Mouse (Mus musculus): ENCODE data around the gene Etl4. TPM values are rescaled to one million over a fixed set of nuclear protein-coding genes. Genes with fewer than 3 reads are reported as not detected.

Gene Etl4
- polyA plus RNA-seq, 1 experiment from 2014 or later: 15.3 TPM

DNA sequence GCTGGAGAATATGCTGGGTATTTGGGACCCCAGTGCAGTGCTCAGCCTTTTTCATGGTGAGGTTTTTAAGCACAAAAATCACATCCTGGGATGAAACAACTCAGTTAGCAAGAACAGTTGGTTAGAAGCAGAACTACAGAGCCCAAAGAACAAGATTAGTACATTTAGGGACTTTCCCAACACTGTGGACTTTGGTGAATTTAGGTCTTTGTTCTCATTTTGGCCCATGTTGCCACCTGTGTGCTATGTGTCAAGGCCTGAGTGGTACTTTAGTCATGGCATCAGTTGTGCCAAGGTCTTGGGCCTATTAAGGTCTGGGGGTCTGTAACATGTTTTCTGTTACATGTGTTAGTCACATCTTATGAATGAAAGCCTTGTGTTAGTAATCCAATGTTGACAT, 679.1 kb downstream of the Etl4 start:
- no peaks in the 10 kb centered on the region for H3K4me1 ChIP-seq (ENCODE audit: control insufficient read depth, insufficient read depth, low read length)
- no peak overlapping the region for H3K9ac ChIP-seq (ENCODE audit: low read length)
- no peak overlapping the region for H3K4me3 ChIP-seq (ENCODE audit: low read depth, low read length)
- H3K27me3 ChIP-seq (ENCODE audit: control insufficient read depth, insufficient read depth, low read length): no peaks in the 10 kb centered on the region
- ATAC-seq (ENCODE audit: low FRiP score) (no peak), DNase-seq (ENCODE audit: low spot score, missing footprints) (no peak)
- no peak overlapping the region for H3K4me2 ChIP-seq
- H3K27ac ChIP-seq (ENCODE audit: low read depth, low read length): no peak overlapping the region
- no peaks in the 10 kb centered on the region for H3K36me3 ChIP-seq (ENCODE audit: control insufficient read depth, insufficient read depth, low read length)
- H3K9me3 ChIP-seq (ENCODE audit: control insufficient read depth, low read length): no peaks in the 10 kb centered on the region

DNA sequence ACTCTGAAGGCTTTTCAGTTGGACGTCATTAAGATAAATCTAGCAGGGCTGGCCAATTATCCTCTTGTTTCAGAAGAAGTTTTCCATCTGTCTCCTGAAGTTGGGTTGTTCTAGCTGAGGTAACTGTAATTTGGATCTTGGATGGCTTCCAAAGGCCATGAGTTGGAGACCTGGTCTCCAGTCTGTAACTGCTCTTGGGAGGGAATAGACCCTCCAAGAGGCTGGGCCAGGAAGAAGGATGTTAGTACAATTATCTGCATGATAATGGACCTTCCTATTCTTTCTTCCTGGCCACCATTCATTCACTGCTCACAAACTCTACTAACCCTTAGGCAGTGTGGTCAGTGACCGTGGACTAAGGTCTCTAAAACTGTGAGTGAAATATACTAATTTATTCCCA, 684.5 kb downstream of the Etl4 start:
- DNase-seq (ENCODE audit: low spot score, missing footprints) (no peak), ATAC-seq (ENCODE audit: low FRiP score) (no peak)
- H3K36me3 ChIP-seq (ENCODE audit: control insufficient read depth, insufficient read depth, low read length): no peaks in the 10 kb centered on the region
- H3K4me2 ChIP-seq: no peak overlapping the region
- H3K9ac ChIP-seq (ENCODE audit: low read length): no peak overlapping the region
- 86% methylated on average over 2 of the region's 2 CpGs for WGBS
- H3K9me3 ChIP-seq (ENCODE audit: control insufficient read depth, low read length): no peaks in the 10 kb centered on the region
- H3K4me3 ChIP-seq (ENCODE audit: low read depth, low read length): no peak overlapping the region
- H3K27ac ChIP-seq (ENCODE audit: low read depth, low read length): no peak overlapping the region
- H3K27me3 ChIP-seq (ENCODE audit: control insufficient read depth, insufficient read depth, low read length): no peaks in the 10 kb centered on the region
- H3K4me1 ChIP-seq (ENCODE audit: control insufficient read depth, insufficient read depth, low read length): no peaks in the 10 kb centered on the region

DNA sequence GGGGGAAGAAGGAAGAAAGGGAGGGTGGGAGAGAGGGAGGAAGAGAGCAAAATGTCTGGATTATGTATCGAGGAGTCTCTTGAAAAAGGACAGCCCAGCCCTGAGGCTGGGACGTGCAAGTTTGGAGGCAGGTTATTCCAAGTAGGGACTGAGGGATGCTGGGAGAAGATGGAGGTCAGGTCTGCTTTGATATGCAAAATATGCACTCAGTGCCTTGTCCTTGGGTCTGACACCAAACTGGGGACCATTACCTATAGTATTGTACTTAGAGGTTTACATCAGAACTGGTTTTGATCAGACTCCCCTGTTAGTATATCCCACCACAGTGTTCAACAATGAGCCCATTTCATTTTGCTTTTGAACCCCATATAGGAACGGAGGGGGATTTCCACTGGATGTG, 685.4 kb downstream of the Etl4 start:
- H3K36me3 ChIP-seq (ENCODE audit: control insufficient read depth, insufficient read depth, low read length): no peaks in the 10 kb centered on the region
- no peak overlapping the region for H3K4me3 ChIP-seq (ENCODE audit: low read depth, low read length)
- H3K4me2 ChIP-seq: no peak overlapping the region
- ATAC-seq (ENCODE audit: low FRiP score): no peak
- DNase-seq (ENCODE audit: low spot score, missing footprints): no peak
- WGBS: 80% methylated on average over 3 of the region's 3 CpGs
- no peaks in the 10 kb centered on the region for H3K27me3 ChIP-seq (ENCODE audit: control insufficient read depth, insufficient read depth, low read length)
- no peak overlapping the region for H3K27ac ChIP-seq (ENCODE audit: low read depth, low read length)
- H3K9ac ChIP-seq (ENCODE audit: low read length): no peak overlapping the region
- H3K9me3 ChIP-seq (ENCODE audit: control insufficient read depth, low read length): no peaks in the 10 kb centered on the region
- no peaks in the 10 kb centered on the region for H3K4me1 ChIP-seq (ENCODE audit: control insufficient read depth, insufficient read depth, low read length)

DNA sequence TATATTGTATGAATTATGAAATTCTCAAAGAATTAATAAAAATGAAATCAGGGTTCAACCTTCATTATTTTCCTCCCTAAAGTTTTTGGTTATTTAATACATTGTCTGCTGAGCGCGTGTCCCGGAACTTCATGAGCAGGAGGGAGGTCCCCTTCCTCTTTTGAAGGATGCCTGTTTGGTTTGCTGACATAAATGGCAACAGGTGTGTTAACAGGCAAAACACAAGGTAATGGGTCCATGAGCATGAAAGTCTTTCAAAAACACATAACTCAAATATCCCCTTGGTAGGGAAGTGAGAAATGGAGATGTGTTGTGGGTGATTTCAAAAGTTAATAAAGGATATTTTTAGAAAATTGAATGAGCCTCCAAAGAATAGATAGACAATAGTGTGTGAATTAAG, 687.0 kb downstream of the Etl4 start:
- Histone ChIP-seq H3K36me3 (ENCODE audit: control insufficient read depth, insufficient read depth, low read length) (no peaks in the 10 kb centered on the region), H3K27ac (ENCODE audit: low read depth, low read length) (no peak overlapping the region), H3K9me3 (ENCODE audit: control insufficient read depth, low read length) (no peaks in the 10 kb centered on the region), H3K4me2 (no peak overlapping the region), H3K9ac (ENCODE audit: low read length) (no peak overlapping the region), H3K4me1 (ENCODE audit: control insufficient read depth, insufficient read depth, low read length) (no peaks in the 10 kb centered on the region), H3K27me3 (ENCODE audit: control insufficient read depth, insufficient read depth, low read length) (no peaks in the 10 kb centered on the region), H3K4me3 (ENCODE audit: low read depth, low read length) (no peak overlapping the region)
- 98% methylated on average over 3 of the region's 3 CpGs for WGBS
- DNase-seq (ENCODE audit: low spot score, missing footprints) (no peak), ATAC-seq (ENCODE audit: low FRiP score) (no peak)

DNA sequence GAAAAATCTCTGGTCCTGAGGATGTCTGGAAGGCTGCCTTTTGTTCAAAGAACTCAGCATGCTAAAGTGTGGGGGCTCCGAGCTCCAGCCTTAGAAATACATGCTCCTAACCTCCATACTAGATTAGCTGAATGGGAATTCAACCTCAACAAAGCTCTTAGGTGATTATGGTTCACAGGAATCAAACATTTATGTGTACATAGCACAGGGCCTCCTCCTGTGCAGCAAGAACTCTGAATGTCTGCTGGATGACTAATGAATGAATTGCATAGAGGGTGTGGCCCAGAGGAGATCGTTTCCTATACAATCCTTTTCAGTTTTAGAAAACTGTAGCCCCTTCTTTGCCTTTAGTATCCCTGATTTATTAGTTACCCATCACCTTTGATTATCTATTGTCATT, 687.6 kb downstream of the Etl4 start:
- ATAC-seq (ENCODE audit: low FRiP score): no peak
- no peaks in the 10 kb centered on the region for H3K4me1 ChIP-seq (ENCODE audit: control insufficient read depth, insufficient read depth, low read length)
- H3K36me3 ChIP-seq (ENCODE audit: control insufficient read depth, insufficient read depth, low read length): no peaks in the 10 kb centered on the region
- no peak overlapping the region for H3K27ac ChIP-seq (ENCODE audit: low read depth, low read length)
- H3K9ac ChIP-seq (ENCODE audit: low read length): no peak overlapping the region
- H3K4me3 ChIP-seq (ENCODE audit: low read depth, low read length): no peak overlapping the region
- 45% methylated on average over 2 of the region's 2 CpGs for WGBS
- DNase-seq (ENCODE audit: low spot score, missing footprints): no peak
- H3K9me3 ChIP-seq (ENCODE audit: control insufficient read depth, low read length): no peaks in the 10 kb centered on the region
- H3K4me2 ChIP-seq: no peak overlapping the region
- H3K27me3 ChIP-seq (ENCODE audit: control insufficient read depth, insufficient read depth, low read length): no peaks in the 10 kb centered on the region

DNA sequence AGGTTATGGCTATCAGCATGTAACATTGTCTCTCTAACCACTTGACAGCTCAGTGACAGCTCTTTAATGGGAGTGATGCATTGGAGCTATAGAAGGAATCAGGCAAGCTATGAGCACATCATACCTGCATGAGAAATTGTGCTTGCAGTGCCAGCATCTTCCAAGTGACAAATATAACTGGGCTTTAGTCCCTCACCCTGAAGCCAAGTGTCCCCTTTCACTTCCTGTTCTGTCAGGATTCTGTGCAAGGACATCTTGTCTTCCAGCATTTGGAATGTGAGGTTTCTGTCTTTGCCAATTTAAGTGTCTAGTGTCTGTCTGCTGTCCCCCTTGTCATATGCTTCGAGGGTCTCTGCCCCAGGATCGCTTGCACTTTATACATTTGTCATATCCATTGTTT, 693.1 kb downstream of the Etl4 start:
- Histone ChIP-seq H3K27ac (ENCODE audit: low read depth, low read length) (no peak overlapping the region), H3K4me3 (ENCODE audit: low read depth, low read length) (no peak overlapping the region), H3K4me1 (ENCODE audit: control insufficient read depth, insufficient read depth, low read length) (no peaks in the 10 kb centered on the region), H3K4me2 (no peak overlapping the region), H3K27me3 (ENCODE audit: control insufficient read depth, insufficient read depth, low read length) (no peaks in the 10 kb centered on the region), H3K9ac (ENCODE audit: low read length) (no peak overlapping the region), H3K9me3 (ENCODE audit: control insufficient read depth, low read length) (no peaks in the 10 kb centered on the region), H3K36me3 (ENCODE audit: control insufficient read depth, insufficient read depth, low read length) (no peaks in the 10 kb centered on the region)
- ATAC-seq (ENCODE audit: low FRiP score) (no peak), DNase-seq (ENCODE audit: low spot score, missing footprints) (peak; percentile 41)
- WGBS: 80% methylated on average over 2 of the region's 2 CpGs

DNA sequence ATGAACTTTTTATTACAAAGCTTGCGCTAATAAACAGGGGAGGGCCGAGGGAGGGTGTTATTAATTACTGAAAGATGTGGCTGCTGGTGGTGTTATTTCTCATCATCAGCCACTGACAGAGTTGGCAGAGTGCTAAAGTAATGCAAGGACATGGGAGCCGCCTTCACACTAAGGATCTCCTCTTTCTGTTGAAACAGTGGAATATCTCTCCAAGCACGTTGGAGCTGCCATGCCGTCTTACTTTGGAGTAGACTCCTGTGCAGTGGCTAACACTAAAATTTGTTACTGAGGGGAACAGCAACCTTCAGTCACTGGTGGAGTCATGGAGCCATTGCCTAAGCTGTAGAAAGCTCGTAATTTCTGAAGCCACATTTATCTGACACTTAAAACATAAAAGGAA, 694.0 kb downstream of the Etl4 start:
- H3K9me3 ChIP-seq (ENCODE audit: control insufficient read depth, low read length): no peaks in the 10 kb centered on the region
- DNase-seq (ENCODE audit: low spot score, missing footprints): peak; percentile 76
- H3K4me2 ChIP-seq: no peak overlapping the region
- H3K4me3 ChIP-seq (ENCODE audit: low read depth, low read length): no peak overlapping the region
- 92% methylated on average over 6 of the region's 6 CpGs for WGBS
- no peak overlapping the region for H3K9ac ChIP-seq (ENCODE audit: low read length)
- no peaks in the 10 kb centered on the region for H3K36me3 ChIP-seq (ENCODE audit: control insufficient read depth, insufficient read depth, low read length)
- H3K27me3 ChIP-seq (ENCODE audit: control insufficient read depth, insufficient read depth, low read length): no peaks in the 10 kb centered on the region
- no peak overlapping the region for H3K27ac ChIP-seq (ENCODE audit: low read depth, low read length)
- no peak for ATAC-seq (ENCODE audit: low FRiP score)
- no peaks in the 10 kb centered on the region for H3K4me1 ChIP-seq (ENCODE audit: control insufficient read depth, insufficient read depth, low read length)

DNA sequence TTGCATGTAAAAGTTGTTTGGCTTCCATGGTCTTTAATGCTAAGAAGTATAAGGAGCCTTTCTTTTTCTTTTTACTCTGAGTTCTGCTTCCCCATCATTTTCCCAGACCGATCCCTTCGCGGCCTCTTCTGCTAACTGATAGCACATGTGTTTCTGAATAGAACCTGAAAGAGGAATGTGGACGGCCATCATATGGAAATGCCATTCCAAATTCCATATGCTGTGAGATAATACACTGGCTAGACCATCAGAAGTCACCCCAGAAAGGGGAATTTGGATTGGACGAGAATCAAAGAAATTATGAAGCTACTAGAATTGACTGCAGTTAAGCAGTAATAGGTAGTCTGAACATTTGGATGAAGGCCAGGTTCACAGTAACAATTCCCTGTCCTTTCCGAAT, 694.4 kb downstream of the Etl4 start:
- no peak for DNase-seq (ENCODE audit: low spot score, missing footprints)
- Histone ChIP-seq H3K4me3 (ENCODE audit: low read depth, low read length) (no peak overlapping the region), H3K4me1 (ENCODE audit: control insufficient read depth, insufficient read depth, low read length) (no peaks in the 10 kb centered on the region), H3K27ac (ENCODE audit: low read depth, low read length) (no peak overlapping the region), H3K27me3 (ENCODE audit: control insufficient read depth, insufficient read depth, low read length) (no peaks in the 10 kb centered on the region), H3K9ac (ENCODE audit: low read length) (no peak overlapping the region), H3K4me2 (no peak overlapping the region), H3K36me3 (ENCODE audit: control insufficient read depth, insufficient read depth, low read length) (no peaks in the 10 kb centered on the region), H3K9me3 (ENCODE audit: control insufficient read depth, low read length) (no peaks in the 10 kb centered on the region)
- no peak for ATAC-seq (ENCODE audit: low FRiP score)
- 89% methylated on average over 6 of the region's 6 CpGs for WGBS

DNA sequence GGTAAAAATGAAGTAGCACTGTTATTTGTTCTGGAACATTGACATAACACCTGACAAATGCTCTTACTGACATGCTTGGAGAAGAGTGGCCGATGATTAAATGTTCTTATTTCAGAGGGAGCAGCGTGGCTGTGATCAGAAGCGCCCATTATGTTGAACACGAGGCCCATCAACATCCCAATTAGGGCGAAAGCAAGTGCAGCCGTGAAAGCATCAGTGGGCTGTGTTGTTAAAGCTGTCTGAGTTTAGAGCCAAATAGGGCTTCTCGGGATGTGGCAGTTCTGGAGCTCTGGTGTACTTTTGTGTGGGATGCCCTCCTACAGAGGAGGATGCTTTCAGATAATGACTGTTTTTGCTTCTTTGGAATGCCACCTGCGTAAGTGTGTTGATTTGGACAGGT, 699.6 kb downstream of the Etl4 start:
- Histone ChIP-seq H3K27ac (ENCODE audit: low read depth, low read length) (no peak overlapping the region), H3K4me2 (no peak overlapping the region), H3K4me1 (ENCODE audit: control insufficient read depth, insufficient read depth, low read length) (no peaks in the 10 kb centered on the region), H3K27me3 (ENCODE audit: control insufficient read depth, insufficient read depth, low read length) (no peaks in the 10 kb centered on the region), H3K36me3 (ENCODE audit: control insufficient read depth, insufficient read depth, low read length) (no peaks in the 10 kb centered on the region), H3K9me3 (ENCODE audit: control insufficient read depth, low read length) (no peaks in the 10 kb centered on the region), H3K4me3 (ENCODE audit: low read depth, low read length) (no peak overlapping the region), H3K9ac (ENCODE audit: low read length) (no peak overlapping the region)
- ATAC-seq (ENCODE audit: low FRiP score) (no peak), DNase-seq (ENCODE audit: low spot score, missing footprints) (no peak)
- 85% methylated on average over 8 of the region's 8 CpGs for WGBS

DNA sequence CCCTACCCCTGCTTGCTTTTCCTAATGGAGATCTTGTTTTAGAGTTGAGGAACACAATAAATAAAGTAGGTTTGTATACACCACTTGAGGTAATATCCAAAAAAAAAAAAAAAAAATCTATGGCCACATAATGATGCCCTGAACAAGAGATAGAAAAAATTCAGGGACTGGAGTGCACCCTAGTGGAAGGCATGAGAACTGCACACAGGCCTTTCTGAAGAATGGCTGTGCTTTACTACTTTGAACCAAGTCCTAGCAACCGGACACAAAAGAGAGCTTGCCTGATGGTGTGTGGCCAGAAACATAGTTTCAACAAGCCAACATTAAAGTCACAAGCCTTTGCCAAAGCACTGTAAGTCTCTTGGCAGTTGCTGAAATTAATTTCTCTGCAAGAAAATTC, 706.4 kb downstream of the Etl4 start:
- no peak overlapping the region for H3K9ac ChIP-seq (ENCODE audit: low read length)
- H3K27ac ChIP-seq (ENCODE audit: low read depth, low read length): no peak overlapping the region
- WGBS: 85% methylated on average over 1 of the region's 1 CpGs
- DNase-seq (ENCODE audit: low spot score, missing footprints) (peak; percentile 86), ATAC-seq (ENCODE audit: low FRiP score) (no peak)
- no peak overlapping the region for H3K4me3 ChIP-seq (ENCODE audit: low read depth, low read length)
- no peaks in the 10 kb centered on the region for H3K27me3 ChIP-seq (ENCODE audit: control insufficient read depth, insufficient read depth, low read length)
- H3K9me3 ChIP-seq (ENCODE audit: control insufficient read depth, low read length): no peaks in the 10 kb centered on the region
- H3K36me3 ChIP-seq (ENCODE audit: control insufficient read depth, insufficient read depth, low read length): no peaks in the 10 kb centered on the region
- H3K4me1 ChIP-seq (ENCODE audit: control insufficient read depth, insufficient read depth, low read length): no peaks in the 10 kb centered on the region
- no peak overlapping the region for H3K4me2 ChIP-seq
